Mouse (Mus musculus): ENCODE measurements around the gene Zfp365. TPM values are rescaled to one million over a fixed set of nuclear protein-coding genes. Genes with fewer than 3 reads are reported as not detected.
A peak's percentile ranks its signal among the peaks of the same experiment; 100 is the strongest.

Zfp365 gene
- polyA plus RNA-seq, 1 experiment from 2014 or later, result 2.7 TPM

DNA sequence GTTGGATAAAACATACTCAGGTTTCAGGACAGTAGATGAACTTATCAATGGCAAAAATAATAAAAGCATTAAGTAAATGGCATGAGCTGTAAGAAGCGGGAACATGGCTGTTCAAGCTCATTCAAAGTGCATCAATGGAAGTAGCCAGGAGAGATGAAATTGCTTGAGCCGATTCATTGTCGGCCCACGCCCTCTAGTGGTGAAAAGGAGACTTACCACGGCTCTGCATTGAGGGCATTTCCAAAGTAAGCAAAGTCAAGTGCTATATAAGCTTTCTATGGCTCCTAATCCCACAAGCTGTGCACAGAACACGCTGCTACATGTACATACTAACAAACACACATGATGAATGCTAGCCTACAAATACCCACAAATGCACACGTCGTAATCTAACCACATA lies 53.6 kb downstream of the Zfp365 start:
- H3K9me3 ChIP-seq, result no peaks in the 10 kb centered on the region
- peak; percentile 71 for DNase-seq (ENCODE audit: extremely low spot score, low spot score)
- no peak overlapping the region for H3K27ac ChIP-seq
- H3K27me3 ChIP-seq (ENCODE audit: poor library complexity, severe bottlenecking), result no peaks in the 10 kb centered on the region
- no peaks in the 10 kb centered on the region for H3K4me1 ChIP-seq
- no peaks in the 10 kb centered on the region for H3K36me3 ChIP-seq (replicated peaks)
- no peak overlapping the region for H3K4me3 ChIP-seq
- 19% methylated on average over 8 of the region's 8 CpGs for WGBS

DNA sequence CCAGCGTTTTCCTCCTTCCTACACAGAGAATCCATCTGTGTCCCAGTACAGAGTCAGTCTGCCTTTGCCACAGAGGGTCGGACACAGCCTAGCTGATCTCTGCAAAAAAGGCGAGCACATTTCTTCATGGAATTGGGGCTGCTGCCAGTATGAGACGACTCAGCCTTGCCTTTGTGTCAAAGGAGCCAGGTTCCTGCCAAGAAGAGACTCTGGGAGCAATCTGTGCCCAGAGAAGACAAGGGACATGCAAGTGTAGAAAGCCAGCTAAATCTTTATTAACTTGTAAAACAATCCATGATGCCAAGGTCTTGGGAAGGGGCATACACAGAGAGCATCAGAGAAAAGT lies 54.9 kb downstream of the Zfp365 start:
- no peak for DNase-seq (ENCODE audit: extremely low spot score, low spot score)
- WGBS, result 87% methylated on average over 4 of the region's 4 CpGs
- Histone ChIP-seq H3K4me1 (no peaks in the 10 kb centered on the region), H3K9me3 (no peaks in the 10 kb centered on the region), H3K27me3 (ENCODE audit: poor library complexity, severe bottlenecking) (no peaks in the 10 kb centered on the region), H3K4me3 (no peak overlapping the region), H3K27ac (no peak overlapping the region), H3K36me3 (replicated peaks) (no peaks in the 10 kb centered on the region)

DNA sequence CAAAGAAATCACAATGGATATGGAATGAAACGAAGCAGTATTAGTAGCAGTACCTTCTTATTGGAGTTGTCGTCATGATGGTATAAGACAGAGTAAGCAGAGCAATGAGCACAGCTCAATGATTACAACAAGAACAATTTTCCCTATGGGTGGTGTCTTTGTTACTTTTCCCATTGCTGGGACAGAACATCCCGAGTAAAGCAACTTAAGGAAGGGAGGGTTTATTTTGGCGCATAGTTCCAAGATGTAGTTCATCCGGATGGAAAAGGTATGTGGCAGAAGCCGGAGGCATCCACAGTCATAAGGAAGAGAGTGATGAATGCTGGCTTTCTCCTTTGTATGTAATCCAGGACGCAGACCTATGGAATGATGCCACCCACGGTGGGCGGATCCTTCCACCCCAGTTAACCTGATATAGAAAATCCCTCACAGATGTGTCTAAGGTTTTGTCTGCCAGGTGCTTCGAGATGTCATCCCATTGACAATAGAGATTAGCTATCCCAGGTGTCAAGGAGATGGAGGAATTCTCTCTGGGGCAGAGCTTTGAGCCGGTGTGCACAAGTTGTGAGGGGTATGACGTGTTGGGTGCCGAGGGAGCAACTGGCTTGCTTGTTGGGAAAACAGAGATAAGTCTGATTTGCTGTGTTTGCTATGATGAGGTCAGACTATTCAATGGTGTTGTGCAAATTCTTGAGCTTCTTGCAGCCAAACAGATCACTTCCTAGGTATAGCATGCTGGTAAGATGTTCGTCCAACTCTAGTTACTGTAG lies 55.5 kb downstream of the Zfp365 start:
- H3K9me3 ChIP-seq, result no peaks in the 10 kb centered on the region
- DNase-seq (ENCODE audit: extremely low spot score, low spot score), result no peak
- 93% methylated on average over 14 of the region's 14 CpGs for WGBS
- no peaks in the 10 kb centered on the region for H3K4me1 ChIP-seq
- H3K27me3 ChIP-seq (ENCODE audit: poor library complexity, severe bottlenecking), result no peaks in the 10 kb centered on the region
- no peak overlapping the region for H3K27ac ChIP-seq
- no peak overlapping the region for H3K4me3 ChIP-seq
- no peaks in the 10 kb centered on the region for H3K36me3 ChIP-seq (replicated peaks)

DNA sequence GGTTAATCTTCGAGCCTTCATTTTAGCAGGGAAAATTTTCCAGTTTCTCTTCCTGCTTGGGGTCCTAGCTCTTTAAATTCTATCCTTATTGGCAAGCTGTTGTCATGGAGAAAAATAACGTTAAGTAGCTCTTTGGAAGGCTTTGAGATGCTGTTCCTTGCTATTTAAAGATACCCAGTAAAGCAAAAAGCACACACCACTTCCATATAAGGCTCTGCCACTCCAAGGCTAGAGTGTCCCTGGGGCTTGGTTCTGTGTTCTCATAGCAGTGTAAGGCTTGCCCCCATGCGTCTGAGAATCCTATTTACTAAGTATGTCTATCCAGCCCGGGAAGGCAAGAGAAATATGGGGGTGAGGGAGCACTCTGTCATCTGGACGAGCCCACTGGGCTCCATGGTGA lies 56.7 kb downstream of the Zfp365 start:
- WGBS, result 75% methylated on average over 5 of the region's 5 CpGs
- DNase-seq (ENCODE audit: extremely low spot score, low spot score), result no peak
- Histone ChIP-seq H3K27ac (no peak overlapping the region), H3K9me3 (no peaks in the 10 kb centered on the region), H3K27me3 (ENCODE audit: poor library complexity, severe bottlenecking) (no peaks in the 10 kb centered on the region), H3K36me3 (replicated peaks) (no peaks in the 10 kb centered on the region), H3K4me3 (no peak overlapping the region), H3K4me1 (peaks cover 7% of the 10 kb centered on the region)

DNA sequence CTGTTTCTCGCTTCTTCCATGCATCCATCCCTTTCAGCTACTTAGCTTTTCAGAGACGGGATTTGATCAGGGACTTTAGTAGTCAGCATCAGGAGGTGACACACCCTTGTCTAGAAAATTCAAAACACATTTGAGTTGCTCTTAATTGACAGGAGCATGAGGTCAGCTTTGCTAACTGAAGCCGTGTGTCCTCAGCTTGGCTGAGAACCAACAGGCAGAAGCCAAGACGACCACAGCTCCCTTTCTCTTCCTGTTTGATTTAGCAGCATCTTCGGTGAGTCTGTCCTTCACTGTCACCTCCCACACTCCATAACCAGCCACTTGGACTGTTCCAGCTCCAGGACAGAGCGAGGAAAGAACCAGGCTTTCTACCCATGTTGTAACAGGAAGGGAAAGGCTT lies 60.1 kb downstream of the Zfp365 start:
- DNase-seq (ENCODE audit: extremely low spot score, low spot score), result no peak
- H3K4me1 ChIP-seq, result peaks cover 10% of the 10 kb centered on the region
- no peaks in the 10 kb centered on the region for H3K27me3 ChIP-seq (ENCODE audit: poor library complexity, severe bottlenecking)
- no peak overlapping the region for H3K4me3 ChIP-seq
- H3K36me3 ChIP-seq (replicated peaks), result no peaks in the 10 kb centered on the region
- no peaks in the 10 kb centered on the region for H3K9me3 ChIP-seq
- H3K27ac ChIP-seq, result no peak overlapping the region
- WGBS, result 66% methylated on average over 6 of the region's 6 CpGs

DNA sequence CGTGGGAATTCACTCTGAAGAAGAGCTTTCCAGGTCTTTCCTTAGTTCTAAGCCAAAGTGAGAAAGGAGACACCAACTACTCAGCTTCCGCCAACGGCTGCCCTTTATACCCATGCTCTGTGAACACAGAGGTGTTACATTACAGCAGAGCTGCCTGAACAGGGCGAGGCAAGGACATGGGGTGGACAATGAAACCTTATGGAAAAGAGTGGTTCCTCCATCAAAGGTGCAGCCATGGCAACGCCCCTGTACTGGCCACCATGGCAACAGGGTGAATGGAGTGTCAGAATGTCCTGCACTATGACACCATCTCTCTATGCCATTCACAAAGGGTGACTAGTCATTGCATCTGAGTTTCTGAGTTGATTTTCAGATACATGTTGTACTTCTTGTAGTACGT lies 61.4 kb downstream of the Zfp365 start:
- no peaks in the 10 kb centered on the region for H3K27me3 ChIP-seq (ENCODE audit: poor library complexity, severe bottlenecking)
- 62% methylated on average over 6 of the region's 6 CpGs for WGBS
- H3K27ac ChIP-seq, result no peak overlapping the region
- DNase-seq (ENCODE audit: extremely low spot score, low spot score), result peak; percentile 20
- H3K4me3 ChIP-seq, result no peak overlapping the region
- H3K4me1 ChIP-seq, result peaks cover 10% of the 10 kb centered on the region
- no peaks in the 10 kb centered on the region for H3K9me3 ChIP-seq
- H3K36me3 ChIP-seq (replicated peaks), result no peaks in the 10 kb centered on the region

DNA sequence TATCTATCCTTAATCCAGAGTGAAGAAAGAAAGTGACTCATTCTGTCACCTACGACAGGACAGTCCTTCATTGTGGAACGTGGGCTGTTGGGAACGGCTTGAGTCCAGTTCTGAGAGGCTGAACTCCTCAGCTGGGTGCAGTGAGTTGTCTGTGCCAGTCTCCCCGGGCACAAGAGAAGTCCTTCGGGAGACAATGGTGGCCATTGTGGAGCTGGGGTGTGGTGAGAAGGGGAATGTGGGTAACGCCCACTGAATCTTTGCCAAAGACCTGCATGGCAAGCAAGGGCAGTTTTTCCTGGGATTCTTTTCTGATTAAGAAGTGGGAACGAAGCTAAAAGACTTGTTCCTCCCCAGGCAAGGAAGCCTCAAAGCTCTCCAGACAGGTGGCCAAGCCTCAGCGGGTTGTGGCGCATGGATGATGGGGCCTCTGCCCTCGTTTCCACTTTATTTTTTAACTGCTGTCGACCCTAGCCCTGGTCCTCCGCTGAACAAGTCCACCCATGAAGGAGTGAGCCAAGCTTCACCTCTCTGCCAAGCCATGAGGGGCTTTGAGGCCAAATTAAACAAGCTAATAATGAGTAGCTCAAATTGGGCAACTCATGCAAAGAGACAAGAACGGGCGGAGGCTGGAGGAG lies 66.3 kb downstream of the Zfp365 start:
- Histone ChIP-seq H3K27ac (no peak overlapping the region), H3K9me3 (no peaks in the 10 kb centered on the region), H3K4me3 (no peak overlapping the region), H3K36me3 (replicated peaks) (no peaks in the 10 kb centered on the region), H3K27me3 (ENCODE audit: poor library complexity, severe bottlenecking) (no peaks in the 10 kb centered on the region), H3K4me1 (peaks cover 7% of the 10 kb centered on the region)
- WGBS, result 86% methylated on average over 14 of the region's 14 CpGs
- no peak for DNase-seq (ENCODE audit: extremely low spot score, low spot score)

DNA sequence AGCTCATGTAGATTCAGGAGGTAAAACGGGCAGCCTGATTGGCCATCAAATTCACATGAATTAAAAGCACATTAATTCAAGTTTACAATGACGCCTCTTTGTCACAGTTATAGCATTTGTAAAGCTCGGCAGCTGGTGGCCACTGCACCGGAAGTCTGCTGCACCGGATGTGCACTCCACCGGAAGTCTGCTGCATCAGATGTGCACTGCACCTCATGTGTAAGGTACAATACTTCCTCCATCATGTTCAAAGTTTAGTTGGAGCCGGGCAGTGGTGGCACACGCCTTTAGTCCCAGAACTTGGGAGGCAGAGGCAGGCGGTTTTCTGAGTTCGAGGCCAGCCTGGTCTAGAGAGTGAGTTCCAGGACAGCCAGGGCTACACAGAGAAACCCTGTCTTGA lies 70.9 kb downstream of the Zfp365 start:
- H3K4me3 ChIP-seq, result no peak overlapping the region
- H3K27ac ChIP-seq, result no peak overlapping the region
- no peak for DNase-seq (ENCODE audit: extremely low spot score, low spot score)
- 95% methylated on average over 10 of the region's 10 CpGs for WGBS
- H3K27me3 ChIP-seq (ENCODE audit: poor library complexity, severe bottlenecking), result no peaks in the 10 kb centered on the region
- H3K36me3 ChIP-seq (replicated peaks), result no peaks in the 10 kb centered on the region
- no peaks in the 10 kb centered on the region for H3K9me3 ChIP-seq
- H3K4me1 ChIP-seq, result no peaks in the 10 kb centered on the region

DNA sequence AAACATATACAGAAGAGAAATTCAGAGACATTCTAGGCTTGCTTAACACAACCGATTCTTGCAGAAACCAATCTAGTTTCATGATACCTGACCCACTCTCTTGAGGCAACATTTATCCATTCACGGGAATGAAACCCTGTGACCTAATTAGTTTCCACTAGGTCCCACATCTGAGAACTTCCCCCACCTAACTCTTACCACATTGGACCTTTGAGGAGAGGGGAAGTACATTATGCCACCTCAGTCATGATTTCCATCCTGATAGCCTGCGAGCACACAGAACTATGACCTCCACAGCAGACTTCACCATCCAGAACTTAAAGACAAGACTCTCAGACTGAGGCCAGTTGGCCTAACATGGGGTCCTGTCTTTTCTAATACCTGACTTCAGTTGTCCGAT lies 71.7 kb downstream of the Zfp365 start:
- no peaks in the 10 kb centered on the region for H3K36me3 ChIP-seq (replicated peaks)
- H3K27me3 ChIP-seq (ENCODE audit: poor library complexity, severe bottlenecking), result no peaks in the 10 kb centered on the region
- no peak overlapping the region for H3K4me3 ChIP-seq
- H3K4me1 ChIP-seq, result no peaks in the 10 kb centered on the region
- DNase-seq (ENCODE audit: extremely low spot score, low spot score), result no peak
- 89% methylated on average over 4 of the region's 4 CpGs for WGBS
- H3K9me3 ChIP-seq, result no peaks in the 10 kb centered on the region
- H3K27ac ChIP-seq, result no peak overlapping the region

DNA sequence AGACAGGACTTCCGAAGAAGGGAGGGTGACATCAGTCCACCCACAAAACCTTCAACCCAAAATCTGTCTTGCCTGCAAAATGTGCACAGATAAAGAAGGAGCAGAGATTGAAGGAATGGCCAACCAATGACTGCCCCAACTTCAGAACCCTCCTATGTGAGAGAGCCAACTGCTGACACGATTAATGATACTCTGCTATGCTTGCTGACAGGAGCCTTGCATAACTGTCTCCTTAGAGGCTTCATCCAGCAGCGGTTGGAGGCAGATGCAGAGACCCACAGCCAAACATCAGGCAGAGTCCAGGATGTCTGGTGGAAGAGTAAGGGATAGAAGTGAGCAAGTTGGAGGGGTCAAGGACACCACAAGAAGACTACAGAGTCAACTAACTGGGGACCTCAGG lies 73.3 kb downstream of the Zfp365 start:
- no peaks in the 10 kb centered on the region for H3K4me1 ChIP-seq
- H3K27ac ChIP-seq, result no peak overlapping the region
- H3K27me3 ChIP-seq (ENCODE audit: poor library complexity, severe bottlenecking), result no peaks in the 10 kb centered on the region
- H3K4me3 ChIP-seq, result no peak overlapping the region
- DNase-seq (ENCODE audit: extremely low spot score, low spot score), result no peak
- H3K9me3 ChIP-seq, result no peaks in the 10 kb centered on the region
- no peaks in the 10 kb centered on the region for H3K36me3 ChIP-seq (replicated peaks)
- 95% methylated on average over 3 of the region's 3 CpGs for WGBS

DNA sequence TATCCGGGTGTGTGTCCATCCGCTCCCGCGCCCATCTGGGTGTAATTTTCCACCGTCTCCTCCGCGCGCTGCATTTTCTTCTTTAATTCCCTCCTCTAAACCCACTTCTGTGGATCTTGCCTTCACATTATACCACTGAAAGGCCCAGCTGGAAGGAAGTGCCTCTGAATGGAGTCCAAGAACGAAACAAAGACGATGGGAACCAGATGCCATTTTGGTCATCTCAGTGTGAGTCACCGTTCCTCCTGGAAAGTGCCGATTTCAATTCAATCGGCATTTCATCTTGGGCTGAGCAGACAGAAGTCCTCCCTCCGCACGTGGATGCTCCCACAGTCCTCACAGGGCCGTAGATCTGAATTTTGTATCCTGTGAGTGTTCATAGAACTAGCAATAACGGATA lies 76.0 kb downstream of the Zfp365 start:
- no peaks in the 10 kb centered on the region for H3K27me3 ChIP-seq (ENCODE audit: poor library complexity, severe bottlenecking)
- H3K27ac ChIP-seq, result no peak overlapping the region
- H3K4me1 ChIP-seq, result no peaks in the 10 kb centered on the region; the same call in 1 of the 2 replicates
- H3K36me3 ChIP-seq (replicated peaks), result no peaks in the 10 kb centered on the region
- no peaks in the 10 kb centered on the region for H3K9me3 ChIP-seq
- DNase-seq (ENCODE audit: extremely low spot score, low spot score), result no peak
- no peak overlapping the region for H3K4me3 ChIP-seq
- WGBS, result 89% methylated on average over 17 of the region's 17 CpGs

All from forebrain, embryonic 10.5 days (tissue).